Mouse (Mus musculus) lung, postnatal 0 days (tissue): ENCODE results near the gene Hist1h1b. TPM values are rescaled to one million over a fixed set of nuclear protein-coding genes. Genes with fewer than 3 reads are reported as not detected.
"Not testable (repeated sequence)": the region's sequence is repeated elsewhere in the genome, so short reads cannot be mapped to it uniquely, and the experiment has no call there.

Experiments
- ATAC-seq: fragments of 200-750 bp; cut with Nextera tagmentation; 2 replicates; pipeline ENCODE4 v1.8.0; 2017; ENCODE audit warnings: moderate library complexity
- DNase-seq: peaks from one replicate; pipeline ENCODE4 v3.0.0-alpha.2; 2016; ENCODE audit warnings: low spot score
- H3K27ac ChIP-seq: fragments of 300-500 bp; sonication (generic); 2 replicates; pipeline ENCODE4 v1.5.1; 2014; ENCODE audit warnings: antibody characterized with exemption, mild to moderate bottlenecking, low read length, mixed read lengths
- H3K27me3 ChIP-seq: fragments of 300-500 bp; sonication (generic); replicated peaks from 2 replicates; pipeline ENCODE4 v1.6.1; 2014; ENCODE audit warnings: low read length, mixed read lengths; ENCODE audit not compliant: insufficient read depth
- H3K36me3 ChIP-seq: fragments of 300-500 bp; sonication (generic); 2 replicates; pipeline ENCODE4 v1.6.1; 2014; ENCODE audit warnings: low read length, mixed read lengths; ENCODE audit not compliant: insufficient read depth
- H3K4me1 ChIP-seq: fragments of 300-500 bp; sonication (generic); 2 replicates; pipeline ENCODE4 v1.6.1; 2014; ENCODE audit warnings: antibody characterized with exemption, low read depth, low read length, mixed read lengths; ENCODE audit not compliant: insufficient read depth
- H3K4me2 ChIP-seq: fragments of 300-500 bp; sonication (generic); replicated peaks from 2 replicates; pipeline ENCODE4 v1.6.1; 2014; ENCODE audit warnings: low read depth, mild to moderate bottlenecking, low read length, moderate library complexity, mixed read lengths
- H3K4me3 ChIP-seq: fragments of 300-500 bp; sonication (generic); 2 replicates; pipeline ENCODE4 v1.5.1; 2014; ENCODE audit warnings: low read depth, low read length
- H3K9ac ChIP-seq: fragments of 300-500 bp; sonication (generic); replicated peaks from 2 replicates; pipeline ENCODE4 v1.6.1; 2014; ENCODE audit warnings: low read depth, mild to moderate bottlenecking
- H3K9me3 ChIP-seq: fragments of 300-500 bp; sonication (generic); 2 replicates; pipeline ENCODE4 v1.6.1; 2016; ENCODE audit warnings: low read length, mixed read lengths
- CTCF ChIP-seq: IDR thresholded peaks from 2 replicates; pipeline ENCODE4 v1.5.1; 2016; ENCODE audit warnings: antibody characterized with exemption, mild to moderate bottlenecking
- EP300 ChIP-seq: IDR thresholded peaks from 2 replicates; pipeline ENCODE4 v1.6.1; 2016; ENCODE audit warnings: antibody characterized with exemption, mild to moderate bottlenecking, control low read depth
- WGBS: fragments of 180-500 bp; shearing (Covaris S2); extraction: QIAGEN DNeasy Blood & Tissue Kit; methylation state at CpG from one replicate; pipeline ENCODE4 v1.1.7; 2014; 5-methylcytosine and 5-hydroxymethylcytosine counted together
- polyA plus RNA-seq: library from polyadenylated mRNA; unstranded; fragments of >200 nt; fragmentation: Nextera tagmentation; extraction: Ambion mirVana; gene quantifications from 2 replicates; pipeline ENCODE4 v1.2.1, GENCODE M21; 2015

Hist1h1b gene
- polyA plus RNA-seq, 1 experiment from 2014 or later, result 1.4 TPM

DNA sequence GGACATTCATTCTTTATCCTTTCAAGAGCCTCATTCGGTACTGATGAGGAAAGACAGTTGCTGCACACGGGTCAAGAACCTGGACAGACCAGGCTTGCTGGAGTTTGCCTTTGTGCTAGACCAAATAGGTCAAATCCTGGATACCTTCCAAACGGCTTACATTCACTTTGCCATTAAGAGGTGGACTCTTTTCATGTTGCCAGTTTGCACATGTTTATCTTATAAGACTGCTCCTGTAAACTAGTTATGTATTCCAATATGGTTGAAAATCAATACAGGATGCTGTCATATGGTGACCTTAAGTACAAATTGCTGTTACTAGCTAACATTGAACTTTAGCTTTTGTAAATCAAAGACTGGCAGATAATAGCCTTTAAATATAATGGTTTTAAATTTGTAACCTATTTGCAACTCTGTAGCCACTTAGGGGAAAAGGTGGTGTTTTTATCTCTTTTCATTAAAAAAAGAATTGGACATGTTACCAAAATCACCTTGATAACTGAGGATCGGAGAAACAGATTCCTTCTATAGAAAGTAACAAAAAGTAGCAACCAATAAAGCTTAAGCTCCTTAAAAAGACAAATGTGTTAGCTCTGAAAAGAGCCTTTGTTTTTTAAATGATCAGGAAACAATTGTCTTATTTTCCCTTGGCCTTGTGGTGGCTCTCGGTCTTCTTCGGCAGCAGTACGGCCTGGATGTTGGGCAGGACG lies 5.9 kb upstream of the Hist1h1b start:
- DNase-seq (peak; percentile 38), ATAC-seq (no peak)
- no peaks in the 10 kb centered on the region for H3K9me3 ChIP-seq
- H3K36me3 ChIP-seq, result no peaks in the 10 kb centered on the region
- peak overlapping the region; percentile 46 for H3K4me2 ChIP-seq
- peaks cover 4% of the 10 kb centered on the region; the same call in 1 of the 2 replicates for H3K4me1 ChIP-seq
- H3K27ac ChIP-seq, result 0 out of 2 replicates have a peak overlapping the region, but pooled peaks have one; percentile 21
- no peaks in the 10 kb centered on the region for H3K27me3 ChIP-seq
- H3K4me3 ChIP-seq, result peak overlapping the region; percentile 33
- whole genome bisulfite sequencing, result 4% methylated on average over 8 of the region's 8 CpGs
- TF ChIP-seq EP300 (no peak), CTCF (no peak)
- H3K9ac ChIP-seq, result no peak overlapping the region

DNA sequence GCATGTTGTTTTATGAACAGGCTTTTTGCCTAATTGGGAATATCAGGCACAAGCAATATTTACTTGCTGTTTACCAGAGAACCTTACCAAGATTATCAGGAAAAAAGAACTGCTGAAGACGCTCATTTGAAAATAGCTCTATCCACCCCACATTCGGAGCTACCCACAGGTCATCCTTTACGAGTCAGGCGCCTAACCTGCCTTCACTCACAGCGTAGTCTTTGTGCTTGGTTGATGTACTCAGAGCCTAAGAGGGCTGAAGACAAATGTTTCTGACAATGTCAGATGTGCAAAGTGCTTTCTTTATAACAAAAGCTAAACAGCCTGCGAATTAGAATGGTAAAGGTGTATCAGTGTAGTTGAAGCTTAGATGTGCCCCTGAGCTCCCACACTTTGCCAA lies 3.9 kb upstream of the Hist1h1b start:
- H3K27ac ChIP-seq, result no peak overlapping the region
- no peaks in the 10 kb centered on the region for H3K9me3 ChIP-seq
- H3K4me3 ChIP-seq, result no peak overlapping the region
- no peak overlapping the region for H3K9ac ChIP-seq
- no peaks in the 10 kb centered on the region for H3K36me3 ChIP-seq
- H3K4me2 ChIP-seq, result no peak overlapping the region
- no peaks in the 10 kb centered on the region for H3K27me3 ChIP-seq
- WGBS, result 36% methylated on average over 6 of the region's 6 CpGs
- no peak for ATAC-seq
- TF ChIP-seq EP300, result no peak
- no peak for TF ChIP-seq CTCF
- no peak for DNase-seq
- peaks cover 10% of the 10 kb centered on the region; the same call in 1 of the 2 replicates for H3K4me1 ChIP-seq

DNA sequence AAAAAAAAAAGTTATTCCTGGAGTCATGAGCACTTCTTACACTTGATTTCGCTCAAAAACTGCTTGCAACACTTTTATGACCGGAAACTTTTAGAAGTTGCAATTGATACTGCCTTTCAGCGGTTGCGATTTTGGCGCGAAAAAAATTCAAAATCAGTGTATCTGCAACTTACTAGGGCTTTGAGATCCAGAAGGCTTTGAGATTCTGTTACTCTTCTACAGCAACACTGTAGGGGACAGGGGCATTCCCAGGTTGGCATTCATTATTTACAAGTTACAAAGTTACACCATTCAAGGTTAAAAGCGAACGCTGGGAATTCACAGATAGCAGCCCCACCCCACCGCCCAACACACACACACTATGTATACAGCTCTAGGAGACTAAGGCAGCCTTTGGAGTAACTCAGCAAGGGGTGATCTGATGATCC lies 3.3 kb upstream of the Hist1h1b start:
- Histone ChIP-seq H3K4me2 (peak overlapping the region; percentile 56), H3K9me3 (no peaks in the 10 kb centered on the region), H3K27ac (peak overlapping the region; percentile 43; the same call in 1 of the 2 replicates), H3K36me3 (no peaks in the 10 kb centered on the region), H3K9ac (no peak overlapping the region), H3K27me3 (no peaks in the 10 kb centered on the region), H3K4me1 (peaks cover 10% of the 10 kb centered on the region; the same call in 1 of the 2 replicates), H3K4me3 (peak overlapping the region; percentile 34)
- peak; percentile 50 for DNase-seq
- WGBS, result 1% methylated on average over 9 of the region's 9 CpGs
- no peak for TF ChIP-seq CTCF
- TF ChIP-seq EP300, result no peak
- no peak for ATAC-seq

DNA sequence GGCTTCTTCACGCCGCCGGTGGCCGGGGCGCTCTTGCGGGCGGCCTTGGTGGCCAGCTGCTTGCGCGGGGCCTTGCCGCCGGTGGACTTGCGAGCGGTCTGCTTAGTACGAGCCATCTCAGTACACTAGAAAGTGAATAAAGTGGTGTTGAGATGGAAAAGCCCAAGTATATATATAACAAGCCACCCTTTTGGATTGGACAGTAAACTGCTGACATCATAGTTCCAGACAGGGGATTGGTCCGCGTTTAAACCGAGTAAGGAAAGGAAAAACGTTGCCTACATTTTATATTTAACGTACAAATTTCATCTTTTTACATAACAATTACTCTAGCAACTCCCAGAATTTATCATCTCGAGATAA lies 2.8 kb upstream of the Hist1h1b start, which contains the start of gene Hist1h3i:
Hist1h3i (minus strand) TSS at position 116 of the 363 bp plus-strand sequence.
- peak; percentile 97 for DNase-seq
- H3K27ac ChIP-seq, result peak within 1 kb of the TSS; percentile 70
- H3K36me3 ChIP-seq, result no peaks in the 10 kb centered on the region
- no peaks in the 10 kb centered on the region for H3K27me3 ChIP-seq
- peaks cover 10% of the 10 kb centered on the region; the same call in 1 of the 2 replicates for H3K4me1 ChIP-seq
- WGBS, result 0% methylated on average over 13 of the region's 20 CpGs
- peak within 1 kb of the TSS; percentile 34 for H3K4me3 ChIP-seq
- peak within 1 kb of the TSS; percentile 56 for H3K4me2 ChIP-seq
- ATAC-seq, result peak; percentile 62
- H3K9me3 ChIP-seq, result no peaks in the 10 kb centered on the region
- 0 out of 2 replicates have a peak within 1 kb of the TSS, but pooled peaks have one; percentile 16 for H3K9ac ChIP-seq
- TF ChIP-seq EP300, result no peak
- TF ChIP-seq CTCF, result no peak

DNA sequence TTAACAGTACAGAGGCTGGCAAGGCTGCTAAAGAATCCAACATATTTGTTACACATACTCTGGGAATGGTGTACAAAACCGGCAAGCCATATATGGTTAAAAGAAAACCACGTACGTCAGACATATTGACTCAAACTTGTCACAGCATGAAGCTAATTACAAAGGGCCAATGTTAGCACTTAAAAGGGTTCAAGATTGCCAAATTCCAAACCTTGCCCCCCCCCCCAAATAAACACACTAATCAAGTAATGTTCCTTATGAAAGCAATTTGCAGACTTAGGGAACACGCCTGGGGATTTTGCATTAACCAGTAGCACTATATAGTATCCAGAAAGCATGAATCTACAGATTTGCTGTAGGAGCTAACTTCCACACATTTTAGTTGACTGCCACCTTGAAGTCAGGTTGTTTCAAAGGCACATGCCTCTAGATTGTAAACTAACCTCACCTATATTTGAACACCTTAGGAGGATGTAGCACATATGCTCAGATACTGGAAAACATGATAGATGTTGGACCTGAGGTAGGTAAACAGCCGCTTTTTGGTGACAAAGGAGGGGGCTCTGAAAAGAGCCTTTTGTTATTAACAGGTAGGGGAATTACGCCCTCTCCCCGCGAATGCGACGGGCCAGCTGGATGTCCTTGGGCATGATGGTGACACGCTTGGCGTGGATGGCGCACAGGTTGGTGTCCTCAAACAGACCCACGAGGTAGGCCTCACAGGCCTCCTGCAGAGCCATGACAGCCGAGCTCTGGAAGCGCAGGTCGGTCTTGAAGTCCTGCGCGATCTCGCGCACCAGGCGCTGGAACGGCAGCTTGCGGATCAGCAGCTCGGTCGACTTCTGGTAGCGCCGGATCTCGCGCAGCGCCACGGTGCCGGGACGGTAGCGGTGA lies 2.2 kb upstream of the Hist1h1b start:
- H3K4me1 ChIP-seq, H3K36me3 ChIP-seq, H3K9me3 ChIP-seq, H3K27me3 ChIP-seq, ATAC-seq: not testable (repeated sequence)
- Histone ChIP-seq H3K27ac (peak overlapping the region; percentile 70), H3K4me3 (peak overlapping the region; percentile 34), H3K9ac (0 out of 2 replicates have a peak overlapping the region, but pooled peaks have one; percentile 16), H3K4me2 (peak overlapping the region; percentile 56)
- DNase-seq, result peak; percentile 76
- 2% methylated on average over 11 of the region's 35 CpGs for WGBS

DNA sequence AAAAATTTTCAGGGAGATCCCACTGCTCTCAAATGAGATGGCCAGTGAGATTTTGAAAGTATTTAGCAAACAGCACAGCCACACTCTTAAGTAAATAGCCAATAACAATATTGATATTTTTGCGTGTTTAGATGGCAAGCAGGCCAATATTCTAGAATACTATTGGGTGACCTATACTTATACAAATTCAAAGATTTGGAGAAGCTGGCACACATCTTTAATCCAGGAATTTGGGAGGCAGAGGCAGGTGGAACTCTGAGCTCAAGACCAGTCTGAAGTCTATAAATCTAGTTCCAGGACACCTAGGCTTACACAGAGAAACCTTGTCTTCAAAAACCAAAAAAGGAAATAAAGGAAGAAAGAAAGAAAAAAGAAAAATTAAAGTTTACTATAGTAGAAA lies 1.2 kb upstream of the Hist1h1b start:
- Histone ChIP-seq H3K27me3 (no peaks in the 10 kb centered on the region), H3K4me2 (no peak overlapping the region), H3K27ac (no peak overlapping the region), H3K4me1 (peaks cover 10% of the 10 kb centered on the region; the same call in 1 of the 2 replicates), H3K4me3 (no peak overlapping the region), H3K9ac (no peak overlapping the region), H3K9me3 (no peaks in the 10 kb centered on the region), H3K36me3 (no peaks in the 10 kb centered on the region)
- no peak for DNase-seq
- ATAC-seq, result no peak
- no peak for TF ChIP-seq CTCF
- no peak for TF ChIP-seq EP300
- 90% methylated on average over 1 of the region's 1 CpGs for WGBS
